In the genomic region with DNA sequence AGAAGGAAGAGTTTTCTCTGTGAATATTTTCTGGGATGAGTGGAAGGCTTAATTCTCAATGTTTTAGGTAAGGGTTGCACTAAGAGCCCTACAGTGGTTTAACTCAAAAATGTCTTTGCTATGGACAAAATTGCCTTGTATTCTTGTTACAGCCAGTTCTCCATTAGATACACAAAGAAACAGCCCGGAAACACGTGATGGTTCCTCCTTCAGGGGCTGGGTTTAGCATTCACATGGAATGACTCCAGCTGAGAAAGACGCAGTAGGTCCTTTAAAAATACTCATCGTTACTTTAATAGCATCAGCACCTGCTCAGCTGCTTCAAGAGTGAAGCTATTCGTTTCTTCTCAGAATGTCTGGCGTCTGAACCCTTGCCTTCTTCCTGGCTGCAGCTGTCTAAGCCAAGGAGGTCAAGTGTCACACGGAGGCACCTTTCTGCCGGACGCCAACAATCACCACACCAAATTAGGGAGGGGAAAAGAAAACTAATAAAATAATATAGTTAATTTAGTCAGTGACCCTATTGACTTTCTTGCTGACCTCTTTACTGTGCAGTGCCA, we compare ENCODE assay signal across 8 mouse cellular contexts. TPM values are rescaled to one million over a fixed set of nuclear protein-coding genes. Genes with fewer than 3 reads are reported as not detected.
DNase-seq lines count a peak whose midpoint lies in the region; ATAC-seq and TF ChIP-seq lines count a peak whose summit lies in the region.

No protein-coding gene starts in this region.

- no peak overlapping the region for H3K27ac ChIP-seq in lung, embryonic 16.5 days (ENCODE audit: low read length)
- H3K27ac ChIP-seq in forebrain, embryonic 15.5 days (replicated peaks) = no peak overlapping the region
- no peak overlapping the region for H3K27ac ChIP-seq in neural tube, embryonic 15.5 days (replicated peaks)

- no peak for ATAC-seq in lung, embryonic 16.5 days (ENCODE audit: low read depth)
- ATAC-seq in forebrain, embryonic 15.5 days (replicated peaks) = no peak
- no peak for ATAC-seq in neural tube, embryonic 15.5 days (ENCODE audit: low FRiP score)

- peaks cover 19% of the 10 kb centered on the region for H3K4me1 ChIP-seq in lung, embryonic 16.5 days (replicated peaks; ENCODE audit: control insufficient read depth, insufficient read depth, low read length)
- H3K4me1 ChIP-seq in lung, adult 2 months (ENCODE audit: control insufficient read depth, insufficient read depth, low read length) = no peaks in the 10 kb centered on the region; the same call in 1 of the 2 replicates
- peaks cover 44% of the 10 kb centered on the region for H3K4me1 ChIP-seq in forebrain, embryonic 15.5 days
- H3K4me1 ChIP-seq in neural tube, embryonic 15.5 days = peaks cover 35% of the 10 kb centered on the region

- no peaks in the 10 kb centered on the region for H3K9me3 ChIP-seq in lung, embryonic 16.5 days (ENCODE audit: control insufficient read depth, low read length)
- H3K9me3 ChIP-seq in forebrain, embryonic 15.5 days = no peaks in the 10 kb centered on the region
- no peaks in the 10 kb centered on the region for H3K9me3 ChIP-seq in neural tube, embryonic 15.5 days (replicated peaks)

- no peak overlapping the region for H3K9ac ChIP-seq in lung, embryonic 16.5 days (ENCODE audit: low read length)
- no peak overlapping the region for H3K9ac ChIP-seq in forebrain, embryonic 15.5 days (replicated peaks)
- H3K9ac ChIP-seq in neural tube, embryonic 15.5 days (replicated peaks) = no peak overlapping the region

- peak overlapping the region; percentile 86 for H3K4me2 ChIP-seq in lung, embryonic 16.5 days (ENCODE audit: low read depth, low read length)
- H3K4me2 ChIP-seq in forebrain, embryonic 15.5 days (replicated peaks) = peak overlapping the region; percentile 86; the same call in 1 of the 2 replicates
- peak overlapping the region; percentile 85 for H3K4me2 ChIP-seq in neural tube, embryonic 15.5 days

- DNase-seq in heart, adult 11 months = peak; percentile 55
- no peak for DNase-seq in heart, postnatal 36 days
- no peak for DNase-seq in lung, adult 2 months
- DNase-seq in layer of hippocampus, postnatal 14 days (ENCODE audit: low spot score in 2 of 2) = no peak
- DNase-seq in urinary bladder, postnatal 36 days (ENCODE audit: low spot score in 2 of 2) = no peak

- no peaks in the 10 kb centered on the region for H3K36me3 ChIP-seq in lung, embryonic 16.5 days (ENCODE audit: control insufficient read depth, insufficient read depth, low read length)
- no peaks in the 10 kb centered on the region for H3K36me3 ChIP-seq in forebrain, embryonic 15.5 days
- H3K36me3 ChIP-seq in neural tube, embryonic 15.5 days = no peaks in the 10 kb centered on the region

- no peak overlapping the region for H3K4me3 ChIP-seq in lung, embryonic 16.5 days (ENCODE audit: low read length)
- no peak overlapping the region for H3K4me3 ChIP-seq in lung, adult 2 months (replicated peaks; ENCODE audit: extremely low read depth, low read depth, low read length)
- H3K4me3 ChIP-seq in forebrain, embryonic 15.5 days = peak overlapping the region; percentile 62; the same call in 1 of the 2 replicates
- H3K4me3 ChIP-seq in neural tube, embryonic 15.5 days (replicated peaks) = no peak overlapping the region; the same call in 1 of the 2 replicates

- H3K27me3 ChIP-seq in lung, embryonic 16.5 days (ENCODE audit: control insufficient read depth, insufficient read depth, low read depth, low read length) = peaks cover 8% of the 10 kb centered on the region; the same call in 1 of the 2 replicates
- H3K27me3 ChIP-seq in forebrain, embryonic 15.5 days = peaks cover 6% of the 10 kb centered on the region
- peaks cover 18% of the 10 kb centered on the region for H3K27me3 ChIP-seq in neural tube, embryonic 15.5 days (replicated peaks)

- TF ChIP-seq CTCF in lung, adult 2 months (IDR thresholded peaks at IDR 0.05; ENCODE audit: insufficient read depth, low read length) = no peak

- 40% methylated on average over 9 of the region's 9 CpGs for WGBS in lung, embryonic 16.5 days
- 48% methylated on average over 9 of the region's 9 CpGs for WGBS in lung, adult 2 months
- 21% methylated on average over 9 of the region's 9 CpGs for WGBS in forebrain, embryonic 15.5 days
- 20% methylated on average over 9 of the region's 9 CpGs for WGBS in neural tube, embryonic 15.5 days

- TF ChIP-seq POLR2A in lung, adult 2 months (IDR thresholded peaks at IDR 0.05; ENCODE audit: borderline replicate concordance, extremely low read depth, low read depth, low read length) = no peak

- intact Hi-C loops in heart, postnatal 36 days (cut with DNase I) = no loop called here

RNA-seq across cellular contexts. Expression of gene Shisa2, which starts 0.7 kb away (rescaled TPM):
- total RNA-seq in heart, postnatal 36 days (2021) = under 1 TPM; 0.72 to 0.95 TPM
- polyA plus RNA-seq in lung, embryonic 16.5 days (2015; fragmentation: Nextera tagmentation; extraction: Ambion mirVana) = 7.1 and 8.7 TPM in 2 replicates
- 8.1 and 10.9 TPM in 2 replicates for polyA plus RNA-seq in lung, adult 2 months (2012; rRNA removed)
- polyA plus RNA-seq in forebrain, embryonic 15.5 days (2015; fragmentation: Nextera tagmentation; extraction: Ambion mirVana) = 18.4 and 22.8 TPM in 2 replicates
- 6.0 and 12.5 TPM in 2 replicates for polyA plus RNA-seq in neural tube, embryonic 15.5 days (2015; fragmentation: Nextera tagmentation; extraction: Ambion mirVana)
- 1 to 10 TPM; 3.1 to 5.1 TPM for total RNA-seq in layer of hippocampus, postnatal 14 days (2021)

RNA-seq across cellular contexts. Expression of gene Cdadc1, which starts 26.6 kb away (rescaled TPM):
- 10 to 100 TPM; 45.0 to 46.5 TPM for total RNA-seq in heart, postnatal 36 days (2021)
- polyA plus RNA-seq in lung, embryonic 16.5 days (2015; fragmentation: Nextera tagmentation; extraction: Ambion mirVana) = 35.3 and 41.2 TPM in 2 replicates
- 6.3 and 9.9 TPM in 2 replicates for polyA plus RNA-seq in lung, adult 2 months (2012; rRNA removed)
- polyA plus RNA-seq in forebrain, embryonic 15.5 days (2015; fragmentation: Nextera tagmentation; extraction: Ambion mirVana) = 35.8 and 38.8 TPM in 2 replicates
- 31.1 and 37.6 TPM in 2 replicates for polyA plus RNA-seq in neural tube, embryonic 15.5 days (2015; fragmentation: Nextera tagmentation; extraction: Ambion mirVana)
- 10 to 100 TPM; 51.1 to 60.0 TPM for total RNA-seq in layer of hippocampus, postnatal 14 days (2021)
